Mouse (Mus musculus): ENCODE results near the gene Ift20. TPM values are rescaled to one million over a fixed set of nuclear protein-coding genes. Genes with fewer than 3 reads are reported as not detected.
"Not testable (repeated sequence)": the region's sequence is repeated elsewhere in the genome, so short reads cannot be mapped to it uniquely, and the experiment has no call there.

Ift20 gene
- polyA plus RNA-seq, 1 experiment from 2014 or later, result 176 TPM

GRCm38 (mm10) chr11:78569806-78570205 is 33.6 kb downstream of the Ift20 start:
- Histone ChIP-seq H3K4me1 (no peaks in the 10 kb centered on the region), H3K9ac (no peak overlapping the region), H3K27me3 (no peaks in the 10 kb centered on the region), H3K4me3 (no peak overlapping the region), H3K4me2 (no peak overlapping the region), H3K27ac (no peak overlapping the region), H3K9me3 (no peaks in the 10 kb centered on the region), H3K36me3 (peaks cover 59% of the 10 kb centered on the region)
- WGBS, result 48% methylated on average over 3 of the region's 3 CpGs
- no peak for ATAC-seq (ENCODE audit: insufficient number of reproducible peaks, insufficient read depth, low FRiP score, low TSS enrichment, low read depth)

GRCm38 (mm10) chr11:78571441-78571840 is 35.3 kb downstream of the Ift20 start:
- H3K36me3 ChIP-seq, result peaks cover 61% of the 10 kb centered on the region
- no peak overlapping the region for H3K27ac ChIP-seq
- no peak overlapping the region for H3K9ac ChIP-seq
- no peak overlapping the region for H3K4me2 ChIP-seq
- WGBS, result 95% methylated on average over 8 of the region's 8 CpGs
- ATAC-seq (ENCODE audit: insufficient number of reproducible peaks, insufficient read depth, low FRiP score, low TSS enrichment, low read depth), result no peak
- no peak overlapping the region for H3K4me3 ChIP-seq
- H3K9me3 ChIP-seq, result no peaks in the 10 kb centered on the region
- no peaks in the 10 kb centered on the region for H3K4me1 ChIP-seq
- no peaks in the 10 kb centered on the region for H3K27me3 ChIP-seq

GRCm38 (mm10) chr11:78571854-78572253 is 35.7 kb downstream of the Ift20 start:
- H3K27me3 ChIP-seq, result no peaks in the 10 kb centered on the region
- no peaks in the 10 kb centered on the region for H3K9me3 ChIP-seq
- peaks cover 61% of the 10 kb centered on the region for H3K36me3 ChIP-seq
- WGBS, result 87% methylated on average over 6 of the region's 6 CpGs
- H3K9ac ChIP-seq, result no peak overlapping the region
- H3K27ac ChIP-seq, result no peak overlapping the region
- no peak overlapping the region for H3K4me3 ChIP-seq
- H3K4me1 ChIP-seq, result no peaks in the 10 kb centered on the region
- no peak for ATAC-seq (ENCODE audit: insufficient number of reproducible peaks, insufficient read depth, low FRiP score, low TSS enrichment, low read depth)
- no peak overlapping the region for H3K4me2 ChIP-seq

GRCm38 (mm10) chr11:78574031-78574430 is 37.9 kb downstream of the Ift20 start:
- H3K4me3 ChIP-seq; H3K4me1 ChIP-seq; H3K27me3 ChIP-seq; H3K27ac ChIP-seq; H3K4me2 ChIP-seq; ATAC-seq (ENCODE audit: insufficient number of reproducible peaks, insufficient read depth, low FRiP score, low TSS enrichment, low read depth); H3K9ac ChIP-seq; H3K9me3 ChIP-seq: not testable (repeated sequence)
- 90% methylated on average over 4 of the region's 4 CpGs for WGBS
- H3K36me3 ChIP-seq, result peaks cover 73% of the 10 kb centered on the region

- Histone ChIP-seq H3K27me3 (no peaks in the 10 kb centered on the region), H3K36me3 (peaks cover 72% of the 10 kb centered on the region), H3K27ac (no peak overlapping the region), H3K4me3 (no peak overlapping the region), H3K4me1 (no peaks in the 10 kb centered on the region), H3K4me2 (no peak overlapping the region), H3K9me3 (no peaks in the 10 kb centered on the region), H3K9ac (no peak overlapping the region)
- no peak for ATAC-seq (ENCODE audit: insufficient number of reproducible peaks, insufficient read depth, low FRiP score, low TSS enrichment, low read depth)
- WGBS, result 94% methylated on average over 3 of the region's 3 CpGs
Measured at GRCm38 (mm10) chr11:78574536-78574935, 38.4 kb downstream of the Ift20 start.

- peaks cover 72% of the 10 kb centered on the region for H3K36me3 ChIP-seq
Measured at GRCm38 (mm10) chr11:78574975-78575374, 38.8 kb downstream of the Ift20 start.

GRCm38 (mm10) chr11:78582848-78583247 is 46.7 kb downstream of the Ift20 start:
- Histone ChIP-seq H3K9ac (no peak overlapping the region), H3K4me2 (no peak overlapping the region), H3K9me3 (no peaks in the 10 kb centered on the region), H3K4me1 (no peaks in the 10 kb centered on the region), H3K27me3 (no peaks in the 10 kb centered on the region), H3K36me3 (peaks cover 64% of the 10 kb centered on the region), H3K27ac (no peak overlapping the region), H3K4me3 (no peak overlapping the region)
- 94% methylated on average over 6 of the region's 6 CpGs for WGBS
- ATAC-seq (ENCODE audit: insufficient number of reproducible peaks, insufficient read depth, low FRiP score, low TSS enrichment, low read depth), result no peak

More at GRCm38 (mm10) chr11:78574975-78575374, 38.8 kb downstream of the Ift20 start:
- Histone ChIP-seq H3K27ac (no peak overlapping the region), H3K9ac (no peak overlapping the region), H3K27me3 (no peaks in the 10 kb centered on the region), H3K4me1 (no peaks in the 10 kb centered on the region), H3K4me2 (no peak overlapping the region), H3K9me3 (no peaks in the 10 kb centered on the region), H3K4me3 (no peak overlapping the region)
- 77% methylated on average over 2 of the region's 2 CpGs for WGBS
- no peak for ATAC-seq (ENCODE audit: insufficient number of reproducible peaks, insufficient read depth, low FRiP score, low TSS enrichment, low read depth)

GRCm38 (mm10) chr11:78586099-78586498 is 49.9 kb downstream of the Ift20 start:
- ATAC-seq (ENCODE audit: insufficient number of reproducible peaks, insufficient read depth, low FRiP score, low TSS enrichment, low read depth), result no peak
- H3K27ac ChIP-seq, result no peak overlapping the region
- H3K9ac ChIP-seq, result no peak overlapping the region
- no peaks in the 10 kb centered on the region for H3K27me3 ChIP-seq
- H3K4me1 ChIP-seq, result no peaks in the 10 kb centered on the region
- H3K36me3 ChIP-seq, result peaks cover 41% of the 10 kb centered on the region
- no peaks in the 10 kb centered on the region for H3K9me3 ChIP-seq
- no peak overlapping the region for H3K4me2 ChIP-seq
- H3K4me3 ChIP-seq, result no peak overlapping the region

GRCm38 (mm10) chr11:78587677-78588076 is 51.5 kb downstream of the Ift20 start:
- not testable (repeated sequence) for ATAC-seq (ENCODE audit: insufficient number of reproducible peaks, insufficient read depth, low FRiP score, low TSS enrichment, low read depth); H3K4me1 ChIP-seq; H3K9me3 ChIP-seq; H3K27me3 ChIP-seq; H3K27ac ChIP-seq; H3K4me3 ChIP-seq; H3K9ac ChIP-seq; H3K4me2 ChIP-seq
- WGBS, result 97% methylated on average over 1 of the region's 1 CpGs
- peaks cover 29% of the 10 kb centered on the region for H3K36me3 ChIP-seq

Other genes with a start within 250 kb of the Ift20 start
- 0.28 TPM in 1 of 2 replicates, not detected in the other for gene BC030499, start 245.5 kb upstream of the Ift20 start, polyA plus RNA-seq (2015; fragmentation: Nextera tagmentation; extraction: Ambion mirVana)
- 36.4 and 44.3 TPM in 2 replicates for gene Spag5, start 234.8 kb upstream of the Ift20 start, polyA plus RNA-seq (2015; fragmentation: Nextera tagmentation; extraction: Ambion mirVana)
- gene Aldoc, start 213.4 kb upstream of the Ift20 start, polyA plus RNA-seq (2015; fragmentation: Nextera tagmentation; extraction: Ambion mirVana), result 16.6 and 21.1 TPM in 2 replicates
- 75.7 and 79.5 TPM in 2 replicates for gene Pigs, start 207.9 kb upstream of the Ift20 start, polyA plus RNA-seq (2015; fragmentation: Nextera tagmentation; extraction: Ambion mirVana)
- gene Unc119, start 192.9 kb upstream of the Ift20 start, polyA plus RNA-seq (2015; fragmentation: Nextera tagmentation; extraction: Ambion mirVana), result 66.7 and 71.4 TPM in 2 replicates
- gene Foxn1, start 149.8 kb upstream of the Ift20 start, polyA plus RNA-seq (2015; fragmentation: Nextera tagmentation; extraction: Ambion mirVana), result 0.73 and 1.1 TPM in 2 replicates
- gene Slc13a2, start 114.1 kb upstream of the Ift20 start, polyA plus RNA-seq (2015; fragmentation: Nextera tagmentation; extraction: Ambion mirVana), result 0.62 TPM in 1 of 2 replicates, not detected in the other
- gene Slc46a1, start 70.7 kb upstream of the Ift20 start, polyA plus RNA-seq (2015; fragmentation: Nextera tagmentation; extraction: Ambion mirVana), result 13.5 and 16.2 TPM in 2 replicates
- 2.6 and 3.2 TPM in 2 replicates for gene Sarm1, start 38.6 kb upstream of the Ift20 start, polyA plus RNA-seq (2015; fragmentation: Nextera tagmentation; extraction: Ambion mirVana)
- 2.2 and 8.7 TPM in 2 replicates for gene Vtn, start 37.3 kb upstream of the Ift20 start, polyA plus RNA-seq (2015; fragmentation: Nextera tagmentation; extraction: Ambion mirVana)
- not detected in 2 replicates for gene Sebox, start 32.9 kb upstream of the Ift20 start, polyA plus RNA-seq (2015; fragmentation: Nextera tagmentation; extraction: Ambion mirVana)
- 46.6 and 50.9 TPM in 2 replicates for gene Tmem199, start 24.2 kb upstream of the Ift20 start, polyA plus RNA-seq (2015; fragmentation: Nextera tagmentation; extraction: Ambion mirVana)
- 168 and 182 TPM in 2 replicates for gene Poldip2, start 24.2 kb upstream of the Ift20 start, polyA plus RNA-seq (2015; fragmentation: Nextera tagmentation; extraction: Ambion mirVana)
- gene Tnfaip1, start within 50 bp of the Ift20 start, polyA plus RNA-seq (2015; fragmentation: Nextera tagmentation; extraction: Ambion mirVana), result 73.0 and 78.1 TPM in 2 replicates
- gene Tmem97, start 14.4 kb downstream of the Ift20 start, polyA plus RNA-seq (2015; fragmentation: Nextera tagmentation; extraction: Ambion mirVana), result 61.0 and 66.7 TPM in 2 replicates
- 13.5 and 14.4 TPM in 2 replicates for gene Nlk, start 161.0 kb downstream of the Ift20 start, polyA plus RNA-seq (2015; fragmentation: Nextera tagmentation; extraction: Ambion mirVana)
- gene Ccnq, start 215.4 kb downstream of the Ift20 start, polyA plus RNA-seq (2015; fragmentation: Nextera tagmentation; extraction: Ambion mirVana), result 46.4 and 48.1 TPM in 2 replicates